Mouse (Mus musculus): ENCODE results near the gene Dennd4a. TPM values are rescaled to one million over a fixed set of nuclear protein-coding genes. Genes with fewer than 3 reads are reported as not detected.
A peak's percentile ranks its signal among the peaks of the same experiment; 100 is the strongest.

Dennd4a gene
- polyA plus RNA-seq, 1 experiment from 2014 or later = 9.2 TPM

GRCm38 (mm10) chr9:64886008-64886407 is 74.9 kb downstream of the Dennd4a start:
- Histone ChIP-seq H3K36me3 (0 out of 2 replicates have a peak, but pooled peaks cover 3% of the 10 kb centered on the region), H3K9me3 (no peaks in the 10 kb centered on the region), H3K4me2 (no peak overlapping the region), H3K27me3 (no peaks in the 10 kb centered on the region), H3K4me1 (replicated peaks) (0 out of 2 replicates have a peak, but pooled peaks cover 3% of the 10 kb centered on the region), H3K9ac (replicated peaks) (no peak overlapping the region), H3K27ac (no peak overlapping the region), H3K4me3 (replicated peaks) (no peak overlapping the region)
- WGBS = 85% methylated on average over 5 of the region's 5 CpGs
- no peak for ATAC-seq (ENCODE audit: insufficient number of reproducible peaks, insufficient read depth, low FRiP score, low TSS enrichment, low read depth)

- H3K36me3 ChIP-seq = peaks cover 27% of the 10 kb centered on the region
- ATAC-seq (ENCODE audit: insufficient number of reproducible peaks, insufficient read depth, low FRiP score, low TSS enrichment, low read depth) = no peak
- H3K27ac ChIP-seq = no peak overlapping the region
- no peaks in the 10 kb centered on the region for H3K4me1 ChIP-seq (replicated peaks)
- H3K9me3 ChIP-seq = no peaks in the 10 kb centered on the region
- no peaks in the 10 kb centered on the region for H3K27me3 ChIP-seq
- WGBS = 87% methylated on average over 10 of the region's 10 CpGs
- H3K4me2 ChIP-seq = no peak overlapping the region
- no peak overlapping the region for H3K9ac ChIP-seq (replicated peaks)
- H3K4me3 ChIP-seq (replicated peaks) = no peak overlapping the region
Measured at GRCm38 (mm10) chr9:64896605-64897004, 85.5 kb downstream of the Dennd4a start.

DNA sequence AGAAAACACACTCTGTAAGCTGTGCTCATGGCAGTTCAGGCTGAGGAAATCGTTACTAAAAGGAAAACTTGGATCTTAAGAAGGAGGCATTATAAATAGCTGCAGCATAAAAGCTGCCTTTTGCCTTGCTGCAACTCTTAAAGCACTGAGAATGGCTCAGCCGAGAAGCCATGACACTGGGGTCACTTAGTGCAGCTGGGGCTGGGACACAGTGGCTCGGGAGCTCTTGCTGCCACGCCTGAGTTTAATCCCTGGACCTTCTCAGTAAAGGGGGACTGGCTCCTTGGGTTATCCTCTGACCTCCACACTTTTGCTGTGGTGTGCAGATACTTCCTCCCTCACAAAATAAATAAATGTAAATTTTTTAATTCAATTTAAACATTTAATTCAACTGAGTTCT is 91.7 kb downstream of the Dennd4a start:
- Histone ChIP-seq H3K4me1 (replicated peaks) (no peaks in the 10 kb centered on the region), H3K9ac (replicated peaks) (no peak overlapping the region), H3K4me2 (no peak overlapping the region), H3K4me3 (replicated peaks) (no peak overlapping the region), H3K27ac (no peak overlapping the region), H3K36me3 (peaks cover 21% of the 10 kb centered on the region; the same call in 1 of the 2 replicates), H3K27me3 (no peaks in the 10 kb centered on the region), H3K9me3 (no peaks in the 10 kb centered on the region)
- ATAC-seq (ENCODE audit: insufficient number of reproducible peaks, insufficient read depth, low FRiP score, low TSS enrichment, low read depth) = no peak
- WGBS = 45% methylated on average over 4 of the region's 4 CpGs

DNA sequence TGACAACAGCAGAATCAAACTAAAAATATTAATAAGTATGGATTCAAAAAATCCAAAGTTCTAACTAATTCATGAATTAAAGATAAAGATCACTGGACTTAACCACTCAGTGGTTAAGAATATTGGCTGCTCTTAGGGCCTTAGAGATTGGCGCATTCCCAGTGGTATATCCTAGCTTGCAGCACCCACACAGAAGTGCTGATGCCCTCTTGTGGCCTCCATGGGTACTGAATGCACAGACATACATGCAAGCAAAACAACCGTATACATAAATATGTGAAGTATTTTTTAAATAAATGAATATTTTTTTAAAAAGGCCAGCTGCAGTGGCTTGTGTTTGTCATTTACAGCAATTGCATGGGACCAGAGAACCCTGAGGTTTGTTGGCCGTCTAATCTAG is 92.2 kb downstream of the Dennd4a start:
- Histone ChIP-seq H3K27me3 (no peaks in the 10 kb centered on the region), H3K4me3 (replicated peaks) (no peak overlapping the region), H3K4me1 (replicated peaks) (no peaks in the 10 kb centered on the region), H3K4me2 (no peak overlapping the region), H3K9ac (replicated peaks) (no peak overlapping the region), H3K27ac (no peak overlapping the region), H3K36me3 (peaks cover 16% of the 10 kb centered on the region; the same call in 1 of the 2 replicates), H3K9me3 (no peaks in the 10 kb centered on the region)
- 69% methylated on average over 3 of the region's 3 CpGs for WGBS
- ATAC-seq (ENCODE audit: insufficient number of reproducible peaks, insufficient read depth, low FRiP score, low TSS enrichment, low read depth) = no peak

- H3K9ac ChIP-seq (replicated peaks) = no peak overlapping the region
- no peak for ATAC-seq (ENCODE audit: insufficient number of reproducible peaks, insufficient read depth, low FRiP score, low TSS enrichment, low read depth)
- no peak overlapping the region for H3K27ac ChIP-seq
- WGBS = 89% methylated on average over 14 of the region's 14 CpGs
- no peak overlapping the region for H3K4me3 ChIP-seq (replicated peaks)
- H3K36me3 ChIP-seq = peaks cover 17% of the 10 kb centered on the region; the same call in 1 of the 2 replicates
- H3K4me2 ChIP-seq = no peak overlapping the region
- no peaks in the 10 kb centered on the region for H3K4me1 ChIP-seq (replicated peaks)
- H3K27me3 ChIP-seq = no peaks in the 10 kb centered on the region
- H3K9me3 ChIP-seq = no peaks in the 10 kb centered on the region
Measured at GRCm38 (mm10) chr9:64904917-64905640, 93.9 kb downstream of the Dennd4a start.

DNA sequence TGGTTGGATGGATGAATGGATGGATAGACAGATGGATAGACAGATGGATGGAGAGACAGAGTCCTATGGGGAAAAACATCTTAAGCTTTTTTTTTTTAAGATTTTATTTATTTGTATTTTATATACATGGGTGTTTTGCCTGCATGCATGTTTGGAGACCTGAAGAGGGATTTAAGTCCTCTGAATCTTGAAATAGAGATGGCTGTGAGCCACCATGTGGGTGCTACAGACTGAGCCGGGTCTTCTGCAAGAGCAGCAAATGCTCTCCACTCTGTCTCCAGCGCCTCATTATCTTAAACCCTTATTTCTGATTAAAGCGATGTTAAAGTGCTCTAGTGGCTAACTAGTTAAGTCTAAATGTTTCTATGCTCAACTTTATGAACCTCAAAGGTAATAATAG is 96.3 kb downstream of the Dennd4a start:
- ATAC-seq (ENCODE audit: insufficient number of reproducible peaks, insufficient read depth, low FRiP score, low TSS enrichment, low read depth) = no peak
- Histone ChIP-seq H3K27ac (no peak overlapping the region), H3K4me1 (replicated peaks) (no peaks in the 10 kb centered on the region), H3K27me3 (no peaks in the 10 kb centered on the region), H3K4me2 (no peak overlapping the region), H3K9me3 (no peaks in the 10 kb centered on the region), H3K4me3 (replicated peaks) (no peak overlapping the region), H3K36me3 (peaks cover 17% of the 10 kb centered on the region; the same call in 1 of the 2 replicates), H3K9ac (replicated peaks) (no peak overlapping the region)
- WGBS = 95% methylated on average over 3 of the region's 3 CpGs

DNA sequence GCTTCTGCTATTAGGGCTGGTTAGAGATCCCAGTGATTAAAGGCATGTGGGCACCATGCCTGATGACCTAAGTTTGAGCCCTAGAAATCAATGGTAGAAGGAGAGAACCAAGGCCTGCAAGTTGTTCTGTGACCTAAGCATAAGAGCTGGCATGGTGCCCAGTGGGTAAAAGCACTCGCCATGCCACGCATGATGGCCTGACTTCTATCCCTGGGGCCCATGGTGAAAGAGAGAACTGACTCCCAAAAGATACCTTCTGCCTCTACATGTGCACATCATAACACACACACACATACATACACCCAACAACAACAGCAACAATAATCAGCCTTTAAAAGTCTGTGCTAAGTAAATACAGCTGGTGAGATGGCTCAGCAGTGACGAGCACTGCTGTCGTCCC is 102.3 kb downstream of the Dennd4a start:
- no peak overlapping the region for H3K27ac ChIP-seq
- ATAC-seq (ENCODE audit: insufficient number of reproducible peaks, insufficient read depth, low FRiP score, low TSS enrichment, low read depth) = no peak
- no peaks in the 10 kb centered on the region for H3K4me1 ChIP-seq (replicated peaks)
- H3K9ac ChIP-seq (replicated peaks) = no peak overlapping the region
- 96% methylated on average over 4 of the region's 4 CpGs for WGBS
- no peaks in the 10 kb centered on the region for H3K27me3 ChIP-seq
- no peak overlapping the region for H3K4me3 ChIP-seq (replicated peaks)
- peaks cover 16% of the 10 kb centered on the region for H3K36me3 ChIP-seq
- H3K9me3 ChIP-seq = no peaks in the 10 kb centered on the region
- H3K4me2 ChIP-seq = no peak overlapping the region

GRCm38 (mm10) chr9:64913973-64914372 is 102.8 kb downstream of the Dennd4a start:
- Histone ChIP-seq H3K27me3 (no peaks in the 10 kb centered on the region), H3K9me3 (no peaks in the 10 kb centered on the region), H3K4me3 (replicated peaks) (no peak overlapping the region), H3K4me2 (no peak overlapping the region), H3K27ac (no peak overlapping the region), H3K4me1 (replicated peaks) (no peaks in the 10 kb centered on the region), H3K9ac (replicated peaks) (no peak overlapping the region), H3K36me3 (peaks cover 16% of the 10 kb centered on the region)
- WGBS = 95% methylated on average over 2 of the region's 2 CpGs
- ATAC-seq (ENCODE audit: insufficient number of reproducible peaks, insufficient read depth, low FRiP score, low TSS enrichment, low read depth) = no peak

DNA sequence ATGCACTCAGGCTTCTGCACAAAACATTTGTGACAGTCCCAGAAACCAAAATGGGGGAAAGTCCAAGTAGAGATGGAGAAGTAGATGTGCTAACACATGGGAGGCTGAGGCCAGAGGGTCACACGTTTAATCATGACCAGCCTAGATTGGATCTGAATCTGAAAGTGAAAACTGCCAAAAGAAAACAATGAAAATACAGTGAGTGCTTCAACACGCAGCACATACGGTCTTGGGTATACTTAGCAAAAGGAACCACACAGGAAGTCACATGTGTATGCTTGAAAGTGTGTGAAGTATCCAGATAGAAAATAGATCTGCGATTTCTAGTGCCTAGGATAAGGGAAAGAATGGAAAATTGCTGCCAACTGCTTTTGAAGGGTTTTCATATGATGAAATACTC is 103.5 kb downstream of the Dennd4a start:
- H3K36me3 ChIP-seq = peaks cover 16% of the 10 kb centered on the region
- H3K9me3 ChIP-seq = no peaks in the 10 kb centered on the region
- ATAC-seq (ENCODE audit: insufficient number of reproducible peaks, insufficient read depth, low FRiP score, low TSS enrichment, low read depth) = no peak
- H3K4me1 ChIP-seq (replicated peaks) = no peaks in the 10 kb centered on the region
- no peak overlapping the region for H3K4me2 ChIP-seq
- 83% methylated on average over 4 of the region's 4 CpGs for WGBS
- H3K27me3 ChIP-seq = no peaks in the 10 kb centered on the region
- no peak overlapping the region for H3K9ac ChIP-seq (replicated peaks)
- no peak overlapping the region for H3K4me3 ChIP-seq (replicated peaks)
- H3K27ac ChIP-seq = no peak overlapping the region

GRCm38 (mm10) chr9:64918560-64918959 is 107.4 kb downstream of the Dennd4a start:
- no peak for ATAC-seq (ENCODE audit: insufficient number of reproducible peaks, insufficient read depth, low FRiP score, low TSS enrichment, low read depth)
- Histone ChIP-seq H3K36me3 (peaks cover 2% of the 10 kb centered on the region), H3K4me3 (replicated peaks) (peak overlapping the region; percentile 34), H3K27me3 (no peaks in the 10 kb centered on the region), H3K9ac (replicated peaks) (no peak overlapping the region), H3K4me2 (peak overlapping the region; percentile 48), H3K4me1 (replicated peaks) (no peaks in the 10 kb centered on the region), H3K9me3 (no peaks in the 10 kb centered on the region), H3K27ac (no peak overlapping the region)
- WGBS = 35% methylated on average over 16 of the region's 16 CpGs

- H3K4me2 ChIP-seq = no peak overlapping the region
- 80% methylated on average over 5 of the region's 5 CpGs for WGBS
- no peak for ATAC-seq (ENCODE audit: insufficient number of reproducible peaks, insufficient read depth, low FRiP score, low TSS enrichment, low read depth)
- no peak overlapping the region for H3K4me3 ChIP-seq (replicated peaks)
- H3K27ac ChIP-seq = no peak overlapping the region
- H3K27me3 ChIP-seq = no peaks in the 10 kb centered on the region
- H3K36me3 ChIP-seq = no peaks in the 10 kb centered on the region
- H3K9ac ChIP-seq (replicated peaks) = no peak overlapping the region
- H3K4me1 ChIP-seq (replicated peaks) = no peaks in the 10 kb centered on the region; the same call in 1 of the 2 replicates
- H3K9me3 ChIP-seq = no peaks in the 10 kb centered on the region
Measured at GRCm38 (mm10) chr9:64925771-64926170, 114.6 kb downstream of the Dennd4a start.

Measured in limb, embryonic 12.5 days (tissue).